26 mouse cellular contexts compared by ENCODE assay signal in the genomic region with DNA sequence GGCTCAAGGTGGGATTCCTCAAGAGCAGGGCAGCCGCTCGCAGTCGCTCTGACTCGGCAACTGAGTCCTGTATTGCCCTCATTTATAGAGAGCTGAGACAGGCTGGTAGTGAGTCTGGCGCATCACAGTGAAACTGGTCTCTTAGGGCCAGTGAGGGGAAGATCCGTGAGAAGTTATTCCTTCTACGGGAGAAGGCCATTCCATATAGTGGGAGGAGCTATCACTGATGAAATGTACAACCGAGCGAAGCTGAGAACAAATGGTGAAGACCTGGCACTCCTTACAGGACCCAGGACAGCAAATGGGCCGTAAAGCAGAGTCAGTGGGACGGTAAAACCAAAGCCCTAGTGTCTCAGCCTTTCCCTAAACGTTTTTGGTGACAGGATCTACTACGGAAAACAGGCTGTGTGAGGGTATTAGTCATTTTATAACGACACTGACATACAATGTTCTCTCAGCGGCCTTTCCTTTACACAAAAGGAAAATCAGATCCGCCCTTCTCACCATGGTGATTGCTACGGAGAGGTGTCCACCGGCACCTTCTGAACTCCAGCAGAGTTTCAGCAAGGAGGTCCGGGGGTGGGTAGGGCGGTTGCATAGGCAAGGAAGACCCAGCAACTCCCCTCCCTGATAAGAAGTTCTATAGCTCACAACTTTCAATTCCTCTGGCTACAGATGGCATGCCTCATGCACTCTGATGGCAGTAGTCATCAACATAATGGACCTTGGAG.
DNase-seq lines count a peak whose midpoint lies in the region; ATAC-seq lines count a peak whose summit lies in the region.
"Had no signal": no experiment of that assay in that cellular context is flagged by ENCODE, and none has a peak within 500 bp of the region (broad histone marks: within the 10 kb centered on the region; RNA-seq: fewer than 3 reads in every experiment).

No protein-coding gene starts in this region.

- H3K4me2 ChIP-seq in kidney, embryonic 16.5 days (replicated peaks; ENCODE audit: low read depth, low read length), result peak overlapping the region; percentile 26
- H3K4me2 ChIP-seq in neural tube, embryonic 14.5 days (ENCODE audit: low read depth, low read length), result no peak overlapping the region; the same call in 1 of the 2 replicates
- H3K4me2 ChIP-seq: embryonic facial prominence, embryonic 15.5 days; heart, embryonic 12.5 days; liver, embryonic 12.5 days; midbrain, embryonic 13.5 days; neural tube, embryonic 12.5 days had no signal

- 18% methylated on average over 20 of the region's 20 CpGs for WGBS in kidney, embryonic 16.5 days
- 38% methylated on average over 20 of the region's 20 CpGs for WGBS in limb, embryonic 10.5 days
- WGBS in neural tube, embryonic 14.5 days, result 35% methylated on average over 20 of the region's 20 CpGs

- 0 out of 2 replicates have a peak overlapping the region, but pooled peaks have one; percentile 27 for H3K9ac ChIP-seq in kidney, embryonic 16.5 days (replicated peaks; ENCODE audit: low read length)
- H3K9ac ChIP-seq in neural tube, embryonic 14.5 days (replicated peaks; ENCODE audit: low read depth, low read length), result no peak overlapping the region
- H3K9ac ChIP-seq: embryonic facial prominence, embryonic 15.5 days; heart, embryonic 12.5 days; liver, embryonic 12.5 days; midbrain, embryonic 13.5 days; neural tube, embryonic 12.5 days had no signal

- peak; percentile 28 for DNase-seq in embryo, embryonic 10.5 days (ENCODE audit: low spot score)
- no peak for DNase-seq in embryo, embryonic 11 days
- DNase-seq in kidney, adult 11 months, result no peak
- no peak for DNase-seq in limb, embryonic 10.5 days (ENCODE audit: low spot score)
- DNase-seq in right cerebral cortex, adult 2 months (ENCODE audit: low spot score in 2 of 2), result no peak
- no peak for DNase-seq in ovary, postnatal 10 days (ENCODE audit: low spot score)
- DNase-seq: cerebellum, adult 18-20 months; cerebellum, postnatal 25 days; gastrocnemius, adult 2 months; heart, postnatal 10 days; kidney, adult 8-10 months; lung, adult 18-20 months; lung, postnatal 14 days; thymus, adult 18-20 months; thymus, postnatal 36 days had no signal

- 0 out of 2 replicates have a peak overlapping the region, but pooled peaks have one; percentile 0 for H3K4me3 ChIP-seq in kidney, embryonic 16.5 days (ENCODE audit: low read length)
- H3K4me3 ChIP-seq in limb, embryonic 10.5 days, result peak overlapping the region; percentile 22
- no peak overlapping the region for H3K4me3 ChIP-seq in neural tube, embryonic 14.5 days (ENCODE audit: low read depth, low read length)
- H3K4me3 ChIP-seq: embryonic facial prominence, embryonic 15.5 days; gastrocnemius, adult 2 months; heart, embryonic 12.5 days; hindbrain, embryonic 10.5 days; left cerebral cortex, adult 2 months; liver, embryonic 12.5 days; midbrain, embryonic 13.5 days; neural tube, embryonic 12.5 days had no signal

- H3K27me3 ChIP-seq in kidney, embryonic 16.5 days (ENCODE audit: insufficient read depth, low read length), result no peaks in the 10 kb centered on the region
- peaks cover 7% of the 10 kb centered on the region; the same call in 1 of the 2 replicates for H3K27me3 ChIP-seq in limb, embryonic 10.5 days (ENCODE audit: low read depth, poor library complexity, severe bottlenecking)
- H3K27me3 ChIP-seq in neural tube, embryonic 14.5 days (ENCODE audit: control insufficient read depth, insufficient read depth, low read length), result no peaks in the 10 kb centered on the region
- H3K27me3 ChIP-seq: embryonic facial prominence, embryonic 15.5 days; liver, embryonic 12.5 days; neural tube, embryonic 12.5 days had no signal

- H3K36me3 ChIP-seq in kidney, embryonic 16.5 days (ENCODE audit: insufficient read depth, low read length), result no peaks in the 10 kb centered on the region
- H3K36me3 ChIP-seq in limb, embryonic 10.5 days, result no peaks in the 10 kb centered on the region
- no peaks in the 10 kb centered on the region for H3K36me3 ChIP-seq in neural tube, embryonic 14.5 days (ENCODE audit: control insufficient read depth, insufficient read depth, low read length)
- H3K36me3 ChIP-seq: embryonic facial prominence, embryonic 15.5 days; heart, embryonic 12.5 days; hindbrain, embryonic 10.5 days; liver, embryonic 12.5 days; midbrain, embryonic 13.5 days; neural tube, embryonic 12.5 days had no signal

- peaks cover 16% of the 10 kb centered on the region for H3K4me1 ChIP-seq in kidney, embryonic 16.5 days (ENCODE audit: insufficient read depth, low read length)
- peaks cover 42% of the 10 kb centered on the region for H3K4me1 ChIP-seq in limb, embryonic 10.5 days
- H3K4me1 ChIP-seq in neural tube, embryonic 14.5 days (ENCODE audit: control insufficient read depth, insufficient read depth, low read length), result no peaks in the 10 kb centered on the region
- H3K4me1 ChIP-seq: liver, embryonic 12.5 days had no signal

- H3K27ac ChIP-seq in kidney, embryonic 16.5 days (ENCODE audit: low read length), result no peak overlapping the region
- peak overlapping the region; percentile 66 for H3K27ac ChIP-seq in limb, embryonic 10.5 days
- H3K27ac ChIP-seq in neural tube, embryonic 14.5 days (ENCODE audit: low read depth, low read length), result no peak overlapping the region
- H3K27ac ChIP-seq: embryonic facial prominence, embryonic 15.5 days; gastrocnemius, adult 2 months; hindbrain, embryonic 10.5 days; left cerebral cortex, adult 2 months; liver, embryonic 12.5 days; midbrain, embryonic 13.5 days; neural tube, embryonic 12.5 days had no signal

- peak; percentile 54 for ATAC-seq in kidney, embryonic 16.5 days (ENCODE audit: low FRiP score, low TSS enrichment)
- peak; percentile 52 for ATAC-seq in neural tube, embryonic 14.5 days (ENCODE audit: low read depth)
- ATAC-seq: forebrain, embryonic 14.5 days; hindbrain, embryonic 16.5 days; liver, embryonic 12.5 days; midbrain, embryonic 13.5 days had no signal

- H3K9me3 ChIP-seq in kidney, embryonic 16.5 days (ENCODE audit: low read length), result no peaks in the 10 kb centered on the region
- no peaks in the 10 kb centered on the region for H3K9me3 ChIP-seq in limb, embryonic 10.5 days (replicated peaks)
- H3K9me3 ChIP-seq in neural tube, embryonic 14.5 days (ENCODE audit: control insufficient read depth, low read length), result no peaks in the 10 kb centered on the region
- H3K9me3 ChIP-seq: embryonic facial prominence, embryonic 15.5 days; heart, embryonic 12.5 days; hindbrain, embryonic 10.5 days; liver, embryonic 12.5 days; midbrain, embryonic 13.5 days; neural tube, embryonic 12.5 days had no signal
